Mouse (Mus musculus): ENCODE measurements at regions not wholly inside any gene's neighbourhood (a gene's known extent, or its start where the extent isn't known, plus 50 kb on each side); places are given as distances from the start of the nearest gene placed in this dataset.

DNA sequence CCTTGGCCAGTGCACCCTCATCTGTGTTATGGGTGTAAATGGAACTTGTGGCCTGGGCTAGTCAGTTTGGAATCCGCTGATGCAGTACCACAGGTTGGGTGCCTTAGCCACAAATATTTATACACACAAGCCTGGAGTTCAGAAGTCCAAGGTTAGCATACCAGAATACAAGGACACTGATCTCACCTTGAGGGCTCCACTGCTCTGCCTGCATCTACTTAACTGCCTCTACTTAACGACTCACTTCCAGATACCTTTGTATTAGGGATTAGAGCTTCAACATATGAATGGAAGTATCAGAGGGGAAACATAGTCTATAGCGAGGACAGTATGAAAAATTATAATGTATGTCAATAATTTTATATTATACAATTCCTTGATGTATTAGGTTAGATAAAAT, 57.5 kb downstream of the Tmem174 start:
- Histone ChIP-seq H3K9me3 (replicated peaks) (no peaks in the 10 kb centered on the region), H3K4me3 (replicated peaks) (no peak overlapping the region), H3K4me2 (replicated peaks) (no peak overlapping the region), H3K27me3 (peaks cover 19% of the 10 kb centered on the region; the same call in 1 of the 2 replicates), H3K27ac (replicated peaks) (no peak overlapping the region), H3K4me1 (peaks cover 12% of the 10 kb centered on the region), H3K9ac (no peak overlapping the region), H3K36me3 (no peaks in the 10 kb centered on the region)
- ATAC-seq (ENCODE audit: insufficient number of reproducible peaks, low FRiP score, low TSS enrichment, low read depth), result no peak
- WGBS, result 81% methylated on average over 3 of the region's 3 CpGs

- Histone ChIP-seq H3K9ac (no peak overlapping the region), H3K9me3 (replicated peaks) (no peaks in the 10 kb centered on the region), H3K36me3 (no peaks in the 10 kb centered on the region), H3K4me1 (peaks cover 19% of the 10 kb centered on the region), H3K4me2 (replicated peaks) (no peak overlapping the region), H3K4me3 (replicated peaks) (no peak overlapping the region), H3K27me3 (peaks cover 24% of the 10 kb centered on the region; the same call in 1 of the 2 replicates), H3K27ac (replicated peaks) (no peak overlapping the region)
- no peak for ATAC-seq (ENCODE audit: insufficient number of reproducible peaks, low FRiP score, low TSS enrichment, low read depth)
- WGBS, result 55% methylated on average over 11 of the region's 11 CpGs
Measured at GRCm38 (mm10) chr13:98578426-98579066, 58.7 kb downstream of the Tmem174 start.

GRCm38 (mm10) chr13:98576061-98576460, 61.1 kb downstream of the Tmem174 start:
- no peak overlapping the region for H3K27ac ChIP-seq (replicated peaks)
- peaks cover 42% of the 10 kb centered on the region; the same call in 1 of the 2 replicates for H3K27me3 ChIP-seq
- H3K36me3 ChIP-seq, result no peaks in the 10 kb centered on the region
- no peak overlapping the region for H3K4me3 ChIP-seq (replicated peaks)
- 80% methylated on average over 3 of the region's 3 CpGs for WGBS
- peaks cover 36% of the 10 kb centered on the region for H3K4me1 ChIP-seq
- no peak overlapping the region for H3K4me2 ChIP-seq (replicated peaks)
- no peak for ATAC-seq (ENCODE audit: insufficient number of reproducible peaks, low FRiP score, low TSS enrichment, low read depth)
- H3K9ac ChIP-seq, result no peak overlapping the region
- H3K9me3 ChIP-seq (replicated peaks), result no peaks in the 10 kb centered on the region

DNA sequence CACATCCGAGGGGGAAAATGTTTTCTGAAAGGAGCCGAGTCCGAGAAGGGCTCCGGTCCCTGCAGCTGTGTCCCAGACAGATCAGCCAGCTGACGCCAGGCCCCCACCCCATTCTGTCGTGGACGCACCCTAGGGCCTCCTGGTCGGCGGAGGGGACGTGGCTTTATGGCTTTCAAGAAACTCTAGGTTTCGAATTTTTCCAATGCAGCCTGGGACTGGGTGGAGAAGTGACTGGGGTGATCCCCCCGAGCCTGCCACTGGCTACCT, 63.2 kb downstream of the Tmem174 start:
- Histone ChIP-seq H3K4me2 (replicated peaks) (peak overlapping the region; percentile 71), H3K9me3 (replicated peaks) (no peaks in the 10 kb centered on the region), H3K36me3 (no peaks in the 10 kb centered on the region), H3K27me3 (peaks cover 44% of the 10 kb centered on the region), H3K9ac (no peak overlapping the region), H3K27ac (replicated peaks) (peak overlapping the region; percentile 74), H3K4me1 (peaks cover 36% of the 10 kb centered on the region), H3K4me3 (replicated peaks) (no peak overlapping the region)
- WGBS, result 12% methylated on average over 12 of the region's 12 CpGs
- no peak for ATAC-seq (ENCODE audit: insufficient number of reproducible peaks, low FRiP score, low TSS enrichment, low read depth)

DNA sequence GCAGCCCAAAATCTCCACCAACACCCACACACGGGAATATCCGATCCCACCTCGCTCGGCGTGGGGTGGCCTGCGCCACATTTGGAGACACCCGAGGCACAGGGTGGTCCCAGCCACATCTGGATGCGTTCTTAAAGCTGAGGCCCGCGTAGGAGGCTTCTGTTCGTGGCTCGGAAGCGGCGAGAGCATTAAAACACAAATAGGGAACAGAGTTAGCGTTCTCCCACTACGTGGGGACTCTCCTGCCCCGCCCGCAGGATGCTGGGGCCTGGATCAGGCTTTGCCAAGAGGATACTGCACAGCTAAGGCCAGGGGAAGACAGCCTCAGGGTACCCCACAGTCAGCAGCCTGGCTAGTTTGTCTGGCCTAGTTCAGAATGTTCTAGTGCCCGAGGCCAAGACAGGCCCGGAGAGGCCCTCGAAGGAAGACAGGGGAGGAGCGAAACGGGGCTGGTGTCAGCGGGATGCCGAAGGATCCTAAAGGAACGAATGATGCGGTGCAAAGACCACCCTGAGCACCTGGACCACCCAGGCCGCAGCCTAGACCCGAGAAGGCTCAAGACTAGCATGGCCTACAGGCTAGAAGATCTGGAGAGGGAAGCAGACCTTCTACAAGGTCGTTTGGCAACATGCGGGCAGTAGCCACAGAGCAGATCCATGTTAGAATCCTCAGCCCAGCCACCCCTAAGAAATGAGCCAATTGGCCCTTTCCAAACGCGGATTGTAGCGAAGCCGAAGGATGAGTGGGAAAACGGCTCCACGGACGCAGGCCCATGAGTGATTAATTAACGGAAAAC, 63.8 kb downstream of the Tmem174 start:
- ATAC-seq (ENCODE audit: insufficient number of reproducible peaks, low FRiP score, low TSS enrichment, low read depth), result peak; percentile 82
- peaks cover 34% of the 10 kb centered on the region for H3K4me1 ChIP-seq
- H3K4me2 ChIP-seq (replicated peaks), result peak overlapping the region; percentile 71
- H3K9me3 ChIP-seq (replicated peaks), result no peaks in the 10 kb centered on the region
- H3K36me3 ChIP-seq, result no peaks in the 10 kb centered on the region
- peaks cover 41% of the 10 kb centered on the region for H3K27me3 ChIP-seq
- peak overlapping the region; percentile 74 for H3K27ac ChIP-seq (replicated peaks)
- H3K9ac ChIP-seq, result peak overlapping the region; percentile 28; the same call in 1 of the 2 replicates
- 10% methylated on average over 39 of the region's 39 CpGs for WGBS
- H3K4me3 ChIP-seq (replicated peaks), result peak overlapping the region; percentile 45

GRCm38 (mm10) chr13:98572581-98573260, 64.5 kb downstream of the Tmem174 start:
- peaks cover 41% of the 10 kb centered on the region for H3K27me3 ChIP-seq
- no peaks in the 10 kb centered on the region for H3K36me3 ChIP-seq
- peak overlapping the region; percentile 71 for H3K4me2 ChIP-seq (replicated peaks)
- H3K4me3 ChIP-seq (replicated peaks), result peak overlapping the region; percentile 45
- 1% methylated on average over 50 of the region's 50 CpGs for WGBS
- peak overlapping the region; percentile 74 for H3K27ac ChIP-seq (replicated peaks)
- H3K9ac ChIP-seq, result peak overlapping the region; percentile 28
- peaks cover 32% of the 10 kb centered on the region for H3K4me1 ChIP-seq
- no peaks in the 10 kb centered on the region for H3K9me3 ChIP-seq (replicated peaks)
- ATAC-seq (ENCODE audit: insufficient number of reproducible peaks, low FRiP score, low TSS enrichment, low read depth), result peak; percentile 27; the same call in 1 of the 2 replicates

- no peaks in the 10 kb centered on the region for H3K9me3 ChIP-seq (replicated peaks)
- H3K27me3 ChIP-seq, result peaks cover 41% of the 10 kb centered on the region
- peak overlapping the region; percentile 71 for H3K4me2 ChIP-seq (replicated peaks)
- no peak for ATAC-seq (ENCODE audit: insufficient number of reproducible peaks, low FRiP score, low TSS enrichment, low read depth)
- peak overlapping the region; percentile 28; the same call in 1 of the 2 replicates for H3K9ac ChIP-seq
- H3K4me3 ChIP-seq (replicated peaks), result peak overlapping the region; percentile 45
- peaks cover 29% of the 10 kb centered on the region for H3K4me1 ChIP-seq
- H3K27ac ChIP-seq (replicated peaks), result peak overlapping the region; percentile 74; the same call in 1 of the 2 replicates
- H3K36me3 ChIP-seq, result no peaks in the 10 kb centered on the region
- WGBS, result 12% methylated on average over 12 of the region's 14 CpGs
Measured at GRCm38 (mm10) chr13:98572011-98572570, 65.1 kb downstream of the Tmem174 start.

DNA sequence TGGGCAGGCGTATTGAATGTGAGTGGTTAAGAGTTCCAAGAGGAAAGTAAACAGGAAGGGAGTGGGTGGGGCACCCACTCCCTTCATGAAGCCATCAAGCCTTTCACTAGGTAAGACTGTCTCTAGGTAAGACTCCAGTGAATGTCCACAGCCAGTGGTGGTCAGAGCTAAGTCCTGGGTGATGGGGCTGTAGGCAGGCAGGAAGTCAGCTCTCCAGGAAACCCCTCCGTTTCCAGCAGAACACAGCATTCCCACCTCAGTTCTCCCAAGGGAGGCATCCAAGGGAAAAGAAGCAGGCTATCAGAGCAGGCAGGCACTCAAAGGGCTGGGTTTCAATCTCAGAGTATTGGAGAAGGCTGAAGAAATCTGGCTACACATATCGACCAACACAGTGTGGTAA, 66.2 kb downstream of the Tmem174 start:
- Histone ChIP-seq H3K4me2 (replicated peaks) (no peak overlapping the region), H3K4me3 (replicated peaks) (no peak overlapping the region), H3K36me3 (no peaks in the 10 kb centered on the region), H3K27me3 (peaks cover 41% of the 10 kb centered on the region), H3K27ac (replicated peaks) (no peak overlapping the region), H3K4me1 (peaks cover 29% of the 10 kb centered on the region), H3K9me3 (replicated peaks) (no peaks in the 10 kb centered on the region), H3K9ac (no peak overlapping the region)
- ATAC-seq (ENCODE audit: insufficient number of reproducible peaks, low FRiP score, low TSS enrichment, low read depth), result no peak
- 49% methylated on average over 3 of the region's 3 CpGs for WGBS

DNA sequence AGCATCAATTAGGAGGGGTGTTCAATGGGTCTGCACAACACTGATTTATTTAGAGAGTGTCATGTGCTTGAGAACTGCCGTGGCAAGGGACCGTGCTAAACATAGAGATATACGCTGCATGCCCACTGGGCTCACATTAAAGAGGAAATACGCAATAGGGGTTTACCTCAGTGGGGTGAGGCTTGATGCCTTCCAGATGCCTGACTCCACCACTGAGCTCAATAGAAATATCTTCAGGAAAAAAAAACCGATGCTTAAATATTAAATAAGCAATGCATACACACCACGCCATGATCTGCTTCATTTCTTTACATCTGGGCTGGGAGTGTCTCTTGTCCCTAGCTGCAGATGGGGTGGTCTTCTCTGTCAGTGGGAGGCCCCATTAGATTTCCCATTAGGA, 63.9 kb upstream of the Gm10320 start:
- H3K27me3 ChIP-seq, result 0 out of 2 replicates have a peak, but pooled peaks cover 3% of the 10 kb centered on the region
- WGBS, result 34% methylated on average over 6 of the region's 6 CpGs
- H3K9me3 ChIP-seq (replicated peaks), result no peaks in the 10 kb centered on the region
- H3K9ac ChIP-seq, result no peak overlapping the region
- no peaks in the 10 kb centered on the region for H3K36me3 ChIP-seq
- no peak overlapping the region for H3K4me3 ChIP-seq (replicated peaks)
- no peak overlapping the region for H3K4me2 ChIP-seq (replicated peaks)
- ATAC-seq (ENCODE audit: insufficient number of reproducible peaks, low FRiP score, low TSS enrichment, low read depth), result peak; percentile 57
- H3K27ac ChIP-seq (replicated peaks), result peak overlapping the region; percentile 63
- peaks cover 19% of the 10 kb centered on the region for H3K4me1 ChIP-seq

- Histone ChIP-seq H3K9ac (no peak overlapping the region), H3K4me2 (replicated peaks) (no peak overlapping the region), H3K27me3 (0 out of 2 replicates have a peak, but pooled peaks cover 3% of the 10 kb centered on the region), H3K36me3 (no peaks in the 10 kb centered on the region), H3K4me3 (replicated peaks) (no peak overlapping the region), H3K9me3 (replicated peaks) (no peaks in the 10 kb centered on the region), H3K27ac (replicated peaks) (no peak overlapping the region), H3K4me1 (peaks cover 19% of the 10 kb centered on the region)
- no peak for ATAC-seq (ENCODE audit: insufficient number of reproducible peaks, low FRiP score, low TSS enrichment, low read depth)
- WGBS, result 41% methylated on average over 13 of the region's 13 CpGs
Measured at GRCm38 (mm10) chr13:98551471-98552020, 59.7 kb upstream of the Gm10320 start.

GRCm38 (mm10) chr13:98547223-98547622, 55.4 kb upstream of the Gm10320 start:
- no peak overlapping the region for H3K4me3 ChIP-seq (replicated peaks)
- H3K27ac ChIP-seq (replicated peaks), result peak overlapping the region; percentile 23; the same call in 1 of the 2 replicates
- H3K4me1 ChIP-seq, result peaks cover 16% of the 10 kb centered on the region
- H3K9ac ChIP-seq, result no peak overlapping the region
- H3K9me3 ChIP-seq (replicated peaks), result no peaks in the 10 kb centered on the region
- H3K36me3 ChIP-seq, result no peaks in the 10 kb centered on the region
- no peak for ATAC-seq (ENCODE audit: insufficient number of reproducible peaks, low FRiP score, low TSS enrichment, low read depth)
- H3K27me3 ChIP-seq, result 0 out of 2 replicates have a peak, but pooled peaks cover 3% of the 10 kb centered on the region
- 71% methylated on average over 5 of the region's 5 CpGs for WGBS
- no peak overlapping the region for H3K4me2 ChIP-seq (replicated peaks)
